Mouse (Mus musculus) C2C12 (cell line): ENCODE data around the gene Etv4.

Experiments
- CEBPB ChIP-seq: IDR thresholded peaks from one replicate; pipeline ENCODE4 v1.6.1; 2011; ENCODE audit warnings: low read depth, mild to moderate bottlenecking, control low read depth, moderate library complexity
- CTCF ChIP-seq: IDR thresholded peaks from one replicate; pipeline ENCODE4 v1.5.1; 2011; ENCODE audit not compliant: control insufficient read depth, insufficient read depth, insufficient read length
- FOSL1 ChIP-seq: IDR thresholded peaks from one replicate; pipeline ENCODE4 v1.8.0; 2011; ENCODE audit warnings: mild to moderate bottlenecking, low read length; ENCODE audit not compliant: poor library complexity, insufficient read depth, severe bottlenecking
- MAX ChIP-seq: IDR thresholded peaks from one replicate; pipeline ENCODE4 v1.6.1; 2011; ENCODE audit warnings: mild to moderate bottlenecking, control low read depth
- MYOD1 ChIP-seq: IDR thresholded peaks from one replicate; pipeline ENCODE4 v1.6.1; 2011; ENCODE audit warnings: low read depth; ENCODE audit not compliant: control insufficient read depth, insufficient read length
- MYOG ChIP-seq: IDR thresholded peaks from one replicate; pipeline ENCODE4 v1.6.1; 2011; ENCODE audit not compliant: control insufficient read depth, insufficient read length; ENCODE audit errors: extremely low read depth
- USF1 ChIP-seq: IDR thresholded peaks from one replicate; pipeline ENCODE4 v1.6.1; 2011; ENCODE audit warnings: low read depth, mild to moderate bottlenecking, control low read depth, moderate library complexity

DNA sequence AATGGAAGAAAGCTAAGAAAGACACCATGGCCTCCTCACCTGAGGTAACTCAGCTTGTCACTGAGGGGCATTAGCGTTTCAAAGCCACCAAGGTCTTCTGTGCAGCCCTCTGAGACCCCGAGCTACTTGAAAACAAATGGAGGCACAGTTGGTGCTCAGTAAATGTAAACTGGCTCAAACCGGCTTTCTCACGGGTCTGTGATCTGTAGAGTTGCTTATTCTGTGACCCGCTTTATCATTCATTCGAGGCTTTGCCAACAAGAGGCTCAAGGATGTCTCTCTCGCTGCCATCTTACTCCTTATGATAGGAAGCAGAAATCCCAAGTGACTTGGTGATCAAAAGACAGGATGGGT, 658 bp upstream of the Etv4 start:
- TF ChIP-seq MAX (no peak), CTCF (no peak), USF1 (no peak), MYOG (no peak), MYOD1 (no peak), CEBPB (no peak), FOSL1 (no peak)
